Mouse (Mus musculus) limb, embryonic 14.5 days (tissue): ENCODE data around the gene Hlf. TPM values are rescaled to one million over a fixed set of nuclear protein-coding genes. Genes with fewer than 3 reads are reported as not detected.

Experiments used
- ATAC-seq: fragments of 200-750 bp; cut with Nextera tagmentation; 2 replicates; pipeline ENCODE4 v1.8.0; 2017; ENCODE audit warnings: low read depth, moderate number of reproducible peaks, moderate TSS enrichment; ENCODE audit not compliant: low FRiP score
- DNase-seq: peaks from one replicate; pipeline ENCODE4 v3.0.0-alpha.2; 2015; ENCODE audit warnings: low spot score
- H3K27ac ChIP-seq: fragments of 300-500 bp; sonication (generic); replicated peaks from 2 replicates; pipeline ENCODE4 v1.5.1; 2014; ENCODE audit warnings: low read depth, mild to moderate bottlenecking, low read length, moderate library complexity, mixed read lengths
- H3K27me3 ChIP-seq: fragments of 300-500 bp; sonication (generic); 2 replicates; pipeline ENCODE4 v1.6.1; 2014; ENCODE audit warnings: low read length, mixed read lengths; ENCODE audit not compliant: control insufficient read depth, insufficient read depth
- H3K36me3 ChIP-seq: fragments of 300-500 bp; sonication (generic); 2 replicates; pipeline ENCODE4 v1.6.1; 2014; ENCODE audit warnings: mild to moderate bottlenecking, low read length, moderate library complexity, mixed read lengths; ENCODE audit not compliant: control insufficient read depth, insufficient read depth
- H3K4me1 ChIP-seq: fragments of 300-500 bp; sonication (generic); 2 replicates; pipeline ENCODE4 v1.6.1; 2014; ENCODE audit warnings: antibody characterized with exemption, low read length, mixed read lengths; ENCODE audit not compliant: control insufficient read depth, insufficient read depth
- H3K4me2 ChIP-seq: fragments of 300-500 bp; sonication (generic); replicated peaks from 2 replicates; pipeline ENCODE4 v1.6.1; 2014; ENCODE audit warnings: low read depth, mild to moderate bottlenecking, low read length, moderate library complexity; ENCODE audit not compliant: severe bottlenecking
- H3K4me3 ChIP-seq: fragments of 300-500 bp; sonication (generic); replicated peaks from 2 replicates; pipeline ENCODE4 v1.5.1; 2014; ENCODE audit warnings: low read length
- H3K9ac ChIP-seq: fragments of 300-500 bp; sonication (generic); 2 replicates; pipeline ENCODE4 v1.6.1; 2014; ENCODE audit warnings: mild to moderate bottlenecking, low read depth, low read length, moderate library complexity; ENCODE audit not compliant: severe bottlenecking
- H3K9me3 ChIP-seq: fragments of 300-500 bp; sonication (generic); 2 replicates; pipeline ENCODE4 v1.6.1; 2016; ENCODE audit warnings: low read length; ENCODE audit not compliant: control insufficient read depth
- POLR2A ChIP-seq: fragments of 200-500 bp; IDR thresholded peaks from 2 replicates; pipeline ENCODE4 v1.8.0; 2012; ENCODE audit warnings: inconsistent platforms, mild to moderate bottlenecking, moderate library complexity, borderline replicate concordance; ENCODE audit not compliant: insufficient read depth, insufficient read length; ENCODE audit errors: extremely low read depth
- WGBS: fragments of 180-500 bp; shearing (Covaris S2); extraction: QIAGEN DNeasy Blood & Tissue Kit; methylation state at CpG from one replicate; pipeline ENCODE4 v1.1.7; 2014; 5-methylcytosine and 5-hydroxymethylcytosine counted together
- polyA plus RNA-seq, 2 experiments: library from polyadenylated mRNA; depleted of rRNA in 1 of 2; stranded (reverse) in 1 of 2; unstranded in 1 of 2; fragments of >200 nt; fragmentation: Nextera tagmentation in 1 of 2; extraction: Ambion mirVana in 1 of 2; gene quantifications; 2 replicates each; pipeline versions ENCODE4 v1.2.1 to v1.2.3; 2012 to 2014

Hlf gene
- polyA plus RNA-seq, 2 experiments: 2.2 to 2.8 TPM

DNA sequence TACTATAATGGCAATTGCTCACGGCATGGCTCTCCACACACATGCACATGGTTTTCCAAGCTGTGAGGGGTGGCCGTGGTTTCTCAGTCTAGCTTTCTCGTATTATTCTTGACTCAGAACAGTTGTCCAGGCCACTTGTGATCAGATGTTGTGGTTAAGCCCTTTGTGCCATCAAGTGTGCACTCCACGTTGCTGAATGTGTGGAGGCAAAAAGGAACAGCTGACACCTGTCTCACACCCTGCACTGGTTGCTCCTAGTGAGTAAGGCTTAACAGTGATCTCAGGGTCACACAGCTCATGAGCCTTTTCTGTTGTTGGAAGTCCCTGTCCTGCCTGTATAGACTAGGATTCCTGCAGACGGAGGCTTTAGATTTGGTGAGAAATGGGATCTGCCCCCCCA is 84.6 kb downstream of the Hlf start:
- Histone ChIP-seq H3K27me3 (no peaks in the 10 kb centered on the region), H3K27ac (no peak overlapping the region), H3K4me2 (no peak overlapping the region), H3K9ac (no peak overlapping the region), H3K4me3 (no peak overlapping the region), H3K9me3 (no peaks in the 10 kb centered on the region), H3K36me3 (no peaks in the 10 kb centered on the region), H3K4me1 (no peaks in the 10 kb centered on the region)
- WGBS: 81% methylated on average over 5 of the region's 5 CpGs
- TF ChIP-seq POLR2A: no peak
- ATAC-seq (0 out of 2 replicates have a peak, but pooled peaks have one; percentile 34), DNase-seq (no peak)

GRCm38 (mm10) chr11:90294622-90295021 is 96.1 kb downstream of the Hlf start:
- WGBS: 92% methylated on average over 2 of the region's 2 CpGs
- no peak overlapping the region for H3K9ac ChIP-seq
- H3K4me3 ChIP-seq: no peak overlapping the region
- no peak overlapping the region for H3K27ac ChIP-seq
- no peaks in the 10 kb centered on the region for H3K9me3 ChIP-seq
- H3K4me1 ChIP-seq: peaks cover 8% of the 10 kb centered on the region; the same call in 1 of the 2 replicates
- no peak overlapping the region for H3K4me2 ChIP-seq
- DNase-seq: no peak
- TF ChIP-seq POLR2A: no peak
- H3K27me3 ChIP-seq: no peaks in the 10 kb centered on the region
- H3K36me3 ChIP-seq: no peaks in the 10 kb centered on the region
- ATAC-seq: no peak

GRCm38 (mm10) chr11:90292766-90293165 is 97.9 kb downstream of the Hlf start:
- H3K4me3 ChIP-seq: no peak overlapping the region
- H3K36me3 ChIP-seq: no peaks in the 10 kb centered on the region
- no peak overlapping the region for H3K27ac ChIP-seq
- no peaks in the 10 kb centered on the region for H3K27me3 ChIP-seq
- no peak for ATAC-seq
- H3K9ac ChIP-seq: no peak overlapping the region
- DNase-seq: no peak
- no peak for TF ChIP-seq POLR2A
- peaks cover 8% of the 10 kb centered on the region; the same call in 1 of the 2 replicates for H3K4me1 ChIP-seq
- no peak overlapping the region for H3K4me2 ChIP-seq
- no peaks in the 10 kb centered on the region for H3K9me3 ChIP-seq

DNA sequence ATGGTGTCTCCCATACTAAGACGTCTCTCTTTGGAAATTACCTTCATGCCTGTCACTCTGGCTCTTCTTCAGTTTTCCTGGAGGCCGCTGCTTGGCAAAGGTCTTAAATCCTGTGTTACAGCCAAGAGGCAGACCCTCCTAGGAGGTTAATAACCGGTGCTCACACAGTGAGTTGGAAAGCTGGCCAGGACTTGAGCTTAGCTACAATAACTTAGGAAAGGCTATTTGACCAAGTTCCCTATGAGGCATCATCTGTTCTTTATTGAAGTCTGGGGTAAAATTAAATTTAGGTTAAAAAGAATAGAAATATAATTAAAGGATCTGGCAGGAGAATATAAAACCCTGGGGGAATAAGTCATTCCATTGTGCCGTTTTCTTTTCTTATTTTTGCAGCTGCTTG is 99.5 kb downstream of the Hlf start:
- no peak overlapping the region for H3K9ac ChIP-seq
- DNase-seq: peak; percentile 63
- H3K36me3 ChIP-seq: no peaks in the 10 kb centered on the region
- peaks cover 8% of the 10 kb centered on the region; the same call in 1 of the 2 replicates for H3K4me1 ChIP-seq
- H3K9me3 ChIP-seq: no peaks in the 10 kb centered on the region
- no peaks in the 10 kb centered on the region for H3K27me3 ChIP-seq
- H3K4me3 ChIP-seq: no peak overlapping the region
- H3K27ac ChIP-seq: no peak overlapping the region
- no peak for TF ChIP-seq POLR2A
- ATAC-seq: peak; percentile 55; the same call in 1 of the 2 replicates
- H3K4me2 ChIP-seq: no peak overlapping the region
- 32% methylated on average over 4 of the region's 4 CpGs for WGBS

- WGBS: 86% methylated on average over 6 of the region's 6 CpGs
- no peak overlapping the region for H3K4me3 ChIP-seq
- ATAC-seq: no peak
- H3K27me3 ChIP-seq: no peaks in the 10 kb centered on the region
- DNase-seq: no peak
- no peak for TF ChIP-seq POLR2A
- no peak overlapping the region for H3K27ac ChIP-seq
- no peak overlapping the region for H3K4me2 ChIP-seq
- no peaks in the 10 kb centered on the region for H3K9me3 ChIP-seq
- no peaks in the 10 kb centered on the region for H3K36me3 ChIP-seq
- H3K4me1 ChIP-seq: peaks cover 6% of the 10 kb centered on the region; the same call in 1 of the 2 replicates
- no peak overlapping the region for H3K9ac ChIP-seq
These were observed 104.0 kb downstream of the Hlf start for GRCm38 (mm10) chr11:90286550-90287154.

Other genes starting within 250 kb of the Hlf start
- gene Gm45716, start 203.2 kb downstream of the Hlf start, polyA plus RNA-seq (2012; rRNA removed): 4.1 and 4.2 TPM in 2 replicates
- 7.7 and 8.1 TPM in 2 replicates for gene Gm45716, start 203.2 kb downstream of the Hlf start, polyA plus RNA-seq (2014; fragmentation: Nextera tagmentation; extraction: Ambion mirVana)
- 26.1 and 31.6 TPM in 2 replicates for gene Mmd, start 141.4 kb downstream of the Hlf start, polyA plus RNA-seq (2012; rRNA removed)
- gene Mmd, start 141.4 kb downstream of the Hlf start, polyA plus RNA-seq (2014; fragmentation: Nextera tagmentation; extraction: Ambion mirVana): 24.1 and 26.0 TPM in 2 replicates
- 11.1 and 12.1 TPM in 2 replicates for gene Stxbp4, start 247.2 kb upstream of the Hlf start, polyA plus RNA-seq (2012; rRNA removed)
- gene Stxbp4, start 247.2 kb upstream of the Hlf start, polyA plus RNA-seq (2014; fragmentation: Nextera tagmentation; extraction: Ambion mirVana): 21.8 and 26.9 TPM in 2 replicates
- gene Cox11, start 247.3 kb upstream of the Hlf start, polyA plus RNA-seq (2012; rRNA removed): 33.7 and 34.9 TPM in 2 replicates
- 26.6 and 28.1 TPM in 2 replicates for gene Cox11, start 247.3 kb upstream of the Hlf start, polyA plus RNA-seq (2014; fragmentation: Nextera tagmentation; extraction: Ambion mirVana)